Mouse (Mus musculus): ENCODE results near the gene Grk5.

The Grk5 gene

GRCm38 (mm10) chr19:61080251-61080749 is 190.8 kb downstream of the Grk5 start:
- DNase-seq = peak; percentile 19

- no peak for DNase-seq
Observed at GRCm38 (mm10) chr19:61083006-61083405, 193.5 kb downstream of the Grk5 start.

GRCm38 (mm10) chr19:61084149-61084940 is 194.8 kb downstream of the Grk5 start:
- peak; percentile 78 for DNase-seq

- no peak for DNase-seq
Observed at GRCm38 (mm10) chr19:61085217-61085616, 195.7 kb downstream of the Grk5 start.

- DNase-seq = no peak
Observed at GRCm38 (mm10) chr19:61087781-61088180, 198.2 kb downstream of the Grk5 start.

- DNase-seq = no peak
Observed at GRCm38 (mm10) chr19:61089001-61089400, 199.5 kb downstream of the Grk5 start.

GRCm38 (mm10) chr19:61090541-61090940 is 201.0 kb downstream of the Grk5 start:
- DNase-seq = no peak

- DNase-seq = no peak
Observed at GRCm38 (mm10) chr19:61096776-61097175, 207.2 kb downstream of the Grk5 start.

- no peak for DNase-seq
Observed at GRCm38 (mm10) chr19:61097764-61098163, 208.2 kb downstream of the Grk5 start.

GRCm38 (mm10) chr19:61110184-61110583 is 220.6 kb downstream of the Grk5 start:
- no peak for DNase-seq

- DNase-seq = no peak
Observed at GRCm38 (mm10) chr19:61131096-61131495, 241.5 kb downstream of the Grk5 start.

GRCm38 (mm10) chr19:61138655-61139054 is 249.1 kb downstream of the Grk5 start:
- no peak for DNase-seq

- DNase-seq = peak; percentile 93
Observed at GRCm38 (mm10) chr19:61140342-61141206, 251.0 kb downstream of the Grk5 start, which contains the start of gene Zfp950. Zfp950 (minus strand) TSS chr19:61140840.

GRCm38 (mm10) chr19:61141299-61141698 is 251.8 kb downstream of the Grk5 start:
- no peak for DNase-seq

Data from kidney, adult 11 months (tissue).